Mouse (Mus musculus): ENCODE data around the gene Rpl6. TPM values are rescaled to one million over a fixed set of nuclear protein-coding genes. Genes with fewer than 3 reads are reported as not detected.

Rpl6 gene
- polyA plus RNA-seq, 1 experiment from 2014 or later = 345 TPM

DNA sequence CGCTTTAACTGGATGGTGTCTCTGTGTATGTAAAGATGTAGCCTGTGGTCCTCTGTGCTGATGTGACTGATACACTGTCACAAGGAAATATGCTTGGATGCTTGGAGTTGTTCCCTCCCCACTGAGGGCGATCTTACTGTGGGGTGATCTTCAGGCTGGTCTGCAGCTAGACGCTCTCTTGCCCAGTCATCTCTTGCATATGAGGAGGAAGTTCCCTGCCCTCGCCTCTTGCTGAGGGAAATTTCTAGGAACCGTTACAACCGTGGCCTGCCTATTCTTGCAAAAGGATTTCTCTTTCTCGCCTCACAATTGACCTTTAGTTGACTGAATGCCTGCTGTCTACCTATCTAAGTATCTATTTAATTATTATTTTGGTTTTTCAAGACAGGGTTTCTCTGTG, 50.7 kb downstream of the Rpl6 start:
- no peak overlapping the region for H3K27ac ChIP-seq (ENCODE audit: low read length)
- no peak for ATAC-seq
- WGBS = 91% methylated on average over 7 of the region's 7 CpGs
- peaks cover 6% of the 10 kb centered on the region; the same call in 1 of the 2 replicates for H3K36me3 ChIP-seq (ENCODE audit: control insufficient read depth, insufficient read depth, low read length)
- H3K4me3 ChIP-seq (ENCODE audit: low read depth, low read length) = no peak overlapping the region
- H3K9ac ChIP-seq (ENCODE audit: low read depth, low read length) = no peak overlapping the region
- H3K9me3 ChIP-seq (replicated peaks; ENCODE audit: control insufficient read depth, low read length, poor library complexity, severe bottlenecking) = no peaks in the 10 kb centered on the region
- no peaks in the 10 kb centered on the region for H3K4me1 ChIP-seq (ENCODE audit: control insufficient read depth, insufficient read depth, low read length)
- H3K4me2 ChIP-seq (ENCODE audit: low read length) = no peak overlapping the region
- H3K27me3 ChIP-seq (ENCODE audit: control insufficient read depth, insufficient read depth, low read depth, low read length) = no peaks in the 10 kb centered on the region

Other genes with a start within 250 kb of the Rpl6 start
- 27.4 and 30.2 TPM in 2 replicates for gene Rph3a, start 194.4 kb upstream of the Rpl6 start, polyA plus RNA-seq (2015; fragmentation: Nextera tagmentation; extraction: Ambion mirVana)
- 18.4 and 21.4 TPM in 2 replicates for gene Ptpn11, start 13.1 kb upstream of the Rpl6 start, polyA plus RNA-seq (2015; fragmentation: Nextera tagmentation; extraction: Ambion mirVana)
- gene Hectd4, start 15.7 kb downstream of the Rpl6 start, polyA plus RNA-seq (2015; fragmentation: Nextera tagmentation; extraction: Ambion mirVana) = 22.6 and 22.9 TPM in 2 replicates
- 135 and 140 TPM in 2 replicates for gene Trafd1, start 181.2 kb downstream of the Rpl6 start, polyA plus RNA-seq (2015; fragmentation: Nextera tagmentation; extraction: Ambion mirVana)
- gene Naa25, start 193.5 kb downstream of the Rpl6 start, polyA plus RNA-seq (2015; fragmentation: Nextera tagmentation; extraction: Ambion mirVana) = 54.0 and 55.0 TPM in 2 replicates
- gene Tmem116, start 247.4 kb downstream of the Rpl6 start, polyA plus RNA-seq (2015; fragmentation: Nextera tagmentation; extraction: Ambion mirVana) = 1.9 and 2.2 TPM in 2 replicates
- gene Erp29, start 248.0 kb downstream of the Rpl6 start, polyA plus RNA-seq (2015; fragmentation: Nextera tagmentation; extraction: Ambion mirVana) = 174 and 182 TPM in 2 replicates